Mouse (Mus musculus): Measurements from ENCODE around the gene Usp24. TPM values are rescaled to one million over a fixed set of nuclear protein-coding genes. Genes with fewer than 3 reads are reported as not detected.

Usp24 gene
- total RNA-seq, 2 experiments from 2014 or later, result 50.5 to 52.6 TPM

DNA sequence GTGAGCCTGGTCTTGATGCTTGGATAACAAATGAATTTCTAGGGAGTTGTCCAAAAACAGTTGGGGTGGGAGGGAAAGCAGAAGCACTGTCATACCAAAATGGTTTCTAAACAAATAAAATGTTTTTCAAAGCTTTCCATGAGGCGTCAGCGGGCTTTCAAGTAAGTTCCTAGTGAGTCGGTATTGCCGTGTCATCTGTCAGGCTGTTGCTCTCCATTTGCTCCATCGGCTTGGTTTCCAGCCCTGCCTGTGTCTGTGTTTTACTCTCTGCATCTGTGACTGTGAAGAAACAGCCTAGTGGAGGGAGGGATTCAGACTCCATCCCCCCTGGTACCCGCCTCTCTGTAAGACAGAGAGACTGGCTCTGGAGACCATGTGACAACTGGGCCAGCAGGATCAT is 103.8 kb downstream of the Usp24 start:
- no peak for DNase-seq
- intact Hi-C loops (cut with DNase I), result no loop called here

DNA sequence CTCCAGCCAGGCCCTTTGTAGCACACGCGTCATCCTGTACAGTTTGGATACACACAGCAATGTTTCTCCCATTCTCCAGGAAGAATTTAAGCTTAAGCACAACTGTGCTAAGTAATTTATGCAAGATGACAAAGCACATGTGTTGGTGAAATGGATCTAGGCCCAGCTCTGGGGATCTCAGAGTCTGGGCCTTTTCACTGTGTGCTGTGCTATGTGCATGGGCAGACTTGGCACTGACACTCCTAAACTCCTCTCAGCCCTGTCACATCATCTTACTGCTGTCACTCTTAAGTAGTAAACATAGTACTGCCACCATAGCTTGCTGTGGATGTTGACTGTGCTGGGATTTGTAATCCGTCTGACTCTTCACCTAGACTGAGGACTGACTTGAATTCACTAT is 106.6 kb downstream of the Usp24 start:
- intact Hi-C loops (cut with DNase I), result no loop called here
- DNase-seq, result no peak

DNA sequence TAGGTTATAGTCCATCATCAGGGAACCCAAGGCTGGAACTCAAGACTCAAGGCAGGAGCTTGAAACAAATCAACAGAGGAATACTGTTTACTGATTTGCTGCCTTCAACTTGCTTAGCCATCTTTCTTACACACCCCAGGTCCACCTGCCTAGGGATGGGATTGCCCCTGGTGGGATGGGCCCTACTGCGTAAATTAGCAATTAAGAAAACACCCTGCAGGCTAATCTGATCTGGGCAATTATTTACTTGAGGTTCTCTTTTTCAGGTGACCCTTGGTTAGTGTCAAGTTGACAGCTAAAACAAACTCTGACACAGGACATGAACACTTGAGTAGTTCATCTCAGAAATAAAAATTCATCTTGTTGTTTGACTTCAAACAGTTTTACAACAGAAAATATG is 108.5 kb downstream of the Usp24 start:
- intact Hi-C loops (cut with DNase I), result no loop called here
- DNase-seq, result no peak

DNA sequence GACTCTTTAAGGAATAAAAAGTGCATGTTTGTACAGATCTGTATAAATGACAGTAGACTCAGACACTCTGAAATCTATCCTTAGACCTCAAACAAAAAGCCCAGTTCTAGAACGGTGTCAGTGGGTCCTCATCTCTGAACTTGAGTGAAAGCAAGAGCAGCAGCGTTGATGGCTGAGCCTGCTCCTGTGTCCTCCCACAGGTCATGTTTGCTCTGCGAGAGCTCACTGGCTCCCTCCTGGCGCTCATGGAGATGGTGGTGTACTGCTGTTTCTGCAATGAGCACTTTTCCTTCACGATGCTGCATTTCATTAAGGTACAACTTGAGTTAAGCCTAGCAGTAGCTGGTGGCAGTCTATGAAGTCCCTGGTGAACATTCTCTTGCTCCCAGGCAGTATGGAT is 110.3 kb downstream of the Usp24 start:
- intact Hi-C loops (cut with DNase I), result no loop called here
- no peak for DNase-seq

GRCm38 (mm10) chr4:106428616-106429015 is 112.6 kb downstream of the Usp24 start:
- intact Hi-C loops (cut with DNase I), result loop anchor here (1.0 kb wide), 1 partner anchor 90 kb away; no protein-coding TSS in a partner anchor
- no peak for DNase-seq

- intact Hi-C loops (cut with DNase I), result loop anchor here (1.0 kb wide), 1 partner anchor 89 kb away; no protein-coding TSS in a partner anchor
- DNase-seq, result no peak
Observed at GRCm38 (mm10) chr4:106429106-106429505, 113.1 kb downstream of the Usp24 start.

DNA sequence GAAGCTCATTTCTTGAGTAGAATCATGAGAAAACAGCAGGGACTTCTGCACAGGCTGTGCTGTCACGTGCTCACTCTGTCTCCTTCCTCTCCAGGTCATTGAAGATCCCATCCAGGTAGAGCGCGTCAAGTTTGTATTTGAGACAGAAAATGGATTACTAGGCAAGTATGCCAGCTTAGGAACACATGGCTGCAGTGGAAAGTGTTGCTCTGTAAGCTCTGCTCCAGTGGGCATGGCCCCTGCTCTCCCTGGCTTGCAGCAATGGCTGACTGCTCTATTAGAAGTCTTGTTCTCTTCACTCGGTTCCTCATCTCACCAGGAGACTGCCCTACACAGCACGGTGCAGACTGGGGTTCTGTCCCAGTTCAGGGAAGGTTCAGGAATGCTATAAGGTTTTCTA is 114.4 kb downstream of the Usp24 start:
- no peak for DNase-seq
- intact Hi-C loops (cut with DNase I), result no loop called here

- intact Hi-C loops (cut with DNase I), result no loop called here
- DNase-seq, result no peak
Observed at GRCm38 (mm10) chr4:106435426-106435825, 119.4 kb downstream of the Usp24 start.

- intact Hi-C loops (cut with DNase I), result no loop called here
Observed at GRCm38 (mm10) chr4:106436475-106436874, 120.5 kb downstream of the Usp24 start.

DNA sequence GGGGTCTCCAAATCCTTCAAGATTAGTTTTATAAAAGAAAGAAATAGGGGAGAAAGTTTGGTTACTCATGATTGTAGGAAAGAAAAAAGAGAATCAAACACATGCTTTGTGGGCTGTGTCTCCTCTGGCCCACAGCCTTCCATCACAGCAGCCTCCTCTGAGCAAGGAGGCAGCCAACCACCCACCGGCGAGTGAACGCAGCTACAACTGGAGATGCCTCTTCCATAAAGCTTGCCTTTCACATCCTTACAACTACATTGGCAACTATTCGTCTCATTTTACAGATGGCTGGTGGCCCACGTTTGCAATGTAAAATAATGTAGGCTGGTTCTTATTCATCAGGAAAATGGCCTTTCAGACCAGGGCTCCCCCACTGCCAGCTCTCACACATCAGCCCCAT is 121.2 kb downstream of the Usp24 start:
- DNase-seq, result no peak
- intact Hi-C loops (cut with DNase I), result no loop called here

More at GRCm38 (mm10) chr4:106436475-106436874, 120.5 kb downstream of the Usp24 start:
- DNase-seq, result no peak

DNA sequence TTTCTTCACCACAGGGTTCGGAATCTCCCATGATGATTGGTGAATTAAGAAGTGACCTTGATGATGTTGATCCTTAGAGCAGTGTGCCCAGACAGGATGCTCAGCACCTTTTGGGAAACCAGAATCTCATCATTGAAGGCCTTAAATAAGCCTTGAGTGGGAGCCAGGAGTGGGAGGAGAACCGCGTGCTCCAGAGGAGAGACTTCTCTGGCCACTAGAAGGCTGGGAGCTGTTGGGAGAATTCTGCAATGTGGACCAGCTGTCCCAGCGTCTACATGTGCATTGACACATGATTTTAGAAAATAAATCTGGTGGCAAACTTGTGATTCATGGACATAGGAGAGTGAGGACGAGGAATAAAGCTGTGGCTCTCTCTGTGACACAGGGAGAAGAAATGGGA is 122.8 kb downstream of the Usp24 start:
- intact Hi-C loops (cut with DNase I), result no loop called here
- no peak for DNase-seq

GRCm38 (mm10) chr4:106443182-106443581 is 127.2 kb downstream of the Usp24 start:
- intact Hi-C loops (cut with DNase I), result no loop called here
- DNase-seq, result no peak

DNA sequence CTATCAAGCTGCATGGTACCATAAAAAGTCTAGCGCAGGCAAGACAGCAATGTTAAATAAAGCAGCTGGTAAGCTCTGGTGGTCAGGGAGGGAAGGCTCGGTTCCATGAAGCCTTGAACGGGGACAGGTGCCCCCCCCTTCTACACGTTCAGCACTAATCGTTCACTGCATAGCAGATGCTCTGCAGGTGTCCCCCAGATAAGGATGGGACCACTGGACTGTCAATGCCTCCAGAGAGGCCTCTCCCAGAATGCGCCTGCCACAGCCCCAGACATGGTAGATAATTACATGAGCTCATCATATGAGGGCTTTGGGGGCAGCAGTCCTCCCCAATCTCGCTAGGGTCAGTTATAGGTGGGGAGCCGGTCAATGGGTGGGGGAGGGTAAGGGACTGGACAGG is 133.3 kb downstream of the Usp24 start:
- intact Hi-C loops (cut with DNase I), result no loop called here
- no peak for DNase-seq

DNA sequence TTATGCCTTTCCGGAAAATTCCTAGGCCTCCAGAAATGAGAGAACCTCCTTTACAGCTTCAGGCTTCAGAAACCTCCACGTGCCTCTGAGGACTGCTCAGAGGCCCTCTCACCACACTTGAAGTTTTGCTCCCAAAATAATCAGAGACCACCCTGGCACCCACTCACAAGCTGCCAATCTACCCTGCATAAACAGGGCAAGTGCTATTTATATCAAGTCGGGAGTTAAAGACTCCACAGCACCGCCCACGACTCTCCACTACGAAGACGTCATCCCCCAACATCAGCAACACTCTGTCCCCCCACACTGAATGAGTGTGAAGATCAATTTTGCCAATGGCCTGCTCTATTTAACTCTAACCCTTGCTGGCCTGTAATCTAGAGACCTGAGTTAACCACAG is 136.4 kb downstream of the Usp24 start:
- intact Hi-C loops (cut with DNase I), result no loop called here
- DNase-seq, result no peak

DNA sequence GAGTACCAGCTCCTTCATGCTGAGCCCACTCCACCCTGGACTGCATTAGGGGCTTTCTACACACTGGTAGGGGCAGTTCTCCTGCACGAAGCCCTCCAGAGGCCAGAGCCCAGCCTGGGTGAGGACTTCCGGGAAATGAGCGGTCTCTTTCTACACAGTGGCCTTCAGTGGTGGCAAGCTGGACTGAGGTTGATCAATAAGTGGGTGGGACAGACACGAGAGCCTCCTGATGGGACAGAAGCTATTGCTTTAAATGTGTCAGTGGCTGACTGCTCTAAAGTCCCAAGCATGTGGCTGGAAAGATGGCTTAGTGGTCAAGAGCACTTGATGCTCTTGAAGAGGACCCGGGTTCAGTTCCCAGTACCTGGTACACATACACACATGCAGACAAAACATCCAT is 137.1 kb downstream of the Usp24 start:
- no peak for DNase-seq
- intact Hi-C loops (cut with DNase I), result no loop called here

DNA sequence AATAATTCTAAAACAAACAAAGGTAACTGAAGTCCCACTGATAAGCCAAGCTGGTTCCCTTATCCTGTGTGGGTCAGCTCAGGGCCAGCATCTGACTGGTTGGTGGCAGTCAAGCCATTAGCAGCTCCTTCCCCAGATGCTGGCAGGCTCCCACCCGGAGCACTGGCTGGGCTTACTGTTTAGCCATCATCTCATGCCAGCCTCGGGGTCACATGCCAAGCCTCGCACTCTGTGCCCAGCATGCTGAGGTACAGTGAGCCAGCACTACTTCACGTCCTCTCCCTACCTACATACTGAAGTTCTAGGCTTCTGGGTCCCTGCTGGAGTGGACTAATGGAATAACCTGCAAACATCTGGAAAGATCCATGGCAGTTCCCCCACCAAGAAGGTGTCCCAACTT is 137.5 kb downstream of the Usp24 start:
- intact Hi-C loops (cut with DNase I), result no loop called here
- DNase-seq, result no peak

GRCm38 (mm10) chr4:106454541-106454940 is 138.5 kb downstream of the Usp24 start:
- intact Hi-C loops (cut with DNase I), result no loop called here

GRCm38 (mm10) chr4:106462016-106462415 is 146.0 kb downstream of the Usp24 start:
- intact Hi-C loops (cut with DNase I), result no loop called here
- no peak for DNase-seq

More at GRCm38 (mm10) chr4:106454541-106454940, 138.5 kb downstream of the Usp24 start:
- DNase-seq, result no peak

- no peak for DNase-seq
- intact Hi-C loops (cut with DNase I), result no loop called here
Observed at GRCm38 (mm10) chr4:106462524-106462923, 146.5 kb downstream of the Usp24 start.

- intact Hi-C loops (cut with DNase I), result no loop called here
- DNase-seq, result no peak
Observed at GRCm38 (mm10) chr4:106463174-106463801, 147.3 kb downstream of the Usp24 start.

DNA sequence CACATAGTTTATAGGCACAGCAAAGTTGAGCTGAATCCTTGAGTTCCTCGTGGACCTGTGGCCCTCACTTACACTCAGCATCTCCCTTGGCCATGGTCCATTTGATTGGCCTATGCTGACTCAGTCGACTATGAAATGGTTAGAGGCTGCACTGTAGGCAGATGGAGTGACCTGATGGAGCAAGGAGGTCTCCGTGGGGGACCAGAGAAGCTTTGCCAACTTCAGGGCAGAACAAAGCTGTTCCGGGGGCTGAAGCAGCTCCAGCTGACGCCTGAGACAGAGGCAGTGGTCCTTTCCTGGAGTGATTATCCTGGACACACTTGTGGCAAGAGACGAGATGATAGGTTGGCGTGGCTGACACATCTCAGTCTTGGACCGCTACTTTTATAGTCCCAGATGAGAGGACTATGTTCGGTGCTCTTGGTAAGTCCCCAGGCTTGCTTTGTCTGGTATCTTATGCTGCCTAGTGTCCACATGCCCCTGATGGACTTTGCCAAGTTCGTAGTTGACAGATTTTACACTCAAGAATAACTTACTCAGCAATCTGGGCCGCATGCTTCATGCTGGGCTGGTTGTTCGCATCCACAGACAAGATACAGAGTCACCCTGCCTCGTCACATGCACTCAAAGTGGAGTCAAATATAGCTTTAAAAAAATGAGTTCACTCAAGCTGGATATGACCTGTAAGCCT is 151.6 kb downstream of the Usp24 start:
- no peak for DNase-seq
- intact Hi-C loops (cut with DNase I), result no loop called here

GRCm38 (mm10) chr4:106470921-106471320 is 154.9 kb downstream of the Usp24 start:
- no peak for DNase-seq
- intact Hi-C loops (cut with DNase I), result no loop called here

Data from gastrocnemius, postnatal 36 days (tissue).